Mouse (Mus musculus) left cerebral cortex, postnatal 36 days (tissue): ENCODE measurements at regions not wholly inside any gene's neighbourhood (a gene's known extent, or its start where the extent isn't known, plus 50 kb on each side); places are given as distances from the start of the nearest gene placed in this dataset.
A peak's percentile ranks its signal among the peaks of the same experiment; 100 is the strongest.
"Not testable (repeated sequence)": the region's sequence is repeated elsewhere in the genome, so short reads cannot be mapped to it uniquely, and the experiment has no call there.

Experiments
- DNase-seq, 2 experiments: peaks; one replicate each; pipeline ENCODE4 v3.0.0; 2021 to 2022; ENCODE audit warnings: low spot score in 2 of 2, mixed read lengths in 1 of 2
- intact Hi-C: fragments of 180-260 bp; cut with DNase I; formaldehyde crosslinking; loops from one replicate; pipeline ENCODE4 v1.15.1; 2025

GRCm38 (mm10) chrX:19341231-19342007 is 139.7 kb downstream of the Tex13c3 start:
- DNase-seq, intact Hi-C loops: not testable (repeated sequence)

- no peak for DNase-seq
- intact Hi-C loops, result no loop called here
These were observed 167.8 kb downstream of the Tex13c3 start for GRCm38 (mm10) chrX:19313286-19313685.

GRCm38 (mm10) chrX:19311809-19312559 is 169.1 kb downstream of the Tex13c3 start:
- DNase-seq, result no peak
- intact Hi-C loops, result no loop called here

GRCm38 (mm10) chrX:19311377-19311776 is 169.7 kb downstream of the Tex13c3 start:
- intact Hi-C loops, result no loop called here

GRCm38 (mm10) chrX:19288171-19288570 is 192.9 kb downstream of the Tex13c3 start:
- intact Hi-C loops, result no loop called here
- DNase-seq, result no peak

More at GRCm38 (mm10) chrX:19311377-19311776, 169.7 kb downstream of the Tex13c3 start:
- DNase-seq, result no peak

GRCm38 (mm10) chrX:19286431-19286830 is 194.7 kb downstream of the Tex13c3 start:
- no peak for DNase-seq
- intact Hi-C loops, result no loop called here

- no peak for DNase-seq
- intact Hi-C loops, result no loop called here
These were observed 195.3 kb downstream of the Tex13c3 start for GRCm38 (mm10) chrX:19285773-19286172.

GRCm38 (mm10) chrX:19283078-19283477 is 198.0 kb downstream of the Tex13c3 start:
- intact Hi-C loops, result no loop called here
- no peak for DNase-seq

GRCm38 (mm10) chrX:19264237-19264636 is 216.9 kb downstream of the Tex13c3 start:
- DNase-seq, result no peak
- intact Hi-C loops, result no loop called here

GRCm38 (mm10) chrX:19246777-19247619 is 234.1 kb downstream of the Tex13c3 start:
- no peak for DNase-seq
- intact Hi-C loops, result no loop called here

- intact Hi-C loops, result loop anchor here (2.0 to 10.0 kb wide), 2 partner anchors 353 to 733 kb away; no protein-coding TSS in a partner anchor
- DNase-seq, result peak; percentile 44 to 60
These were observed 243.3 kb downstream of the Tex13c3 start for GRCm38 (mm10) chrX:19237738-19238261.

- intact Hi-C loops, result loop anchor here (2.0 to 10.0 kb wide), 2 partner anchors 352 to 734 kb away; no protein-coding TSS in a partner anchor
- DNase-seq, result peak; percentile 20 to 28
These were observed 243.9 kb downstream of the Tex13c3 start for GRCm38 (mm10) chrX:19237048-19237737.

- intact Hi-C loops, result loop anchor here (10.0 kb wide), 1 partner anchor 351 kb away; no protein-coding TSS in a partner anchor
These were observed 245.7 kb downstream of the Tex13c3 start for GRCm38 (mm10) chrX:19235449-19235848.

GRCm38 (mm10) chrX:19231823-19232222 is 249.3 kb downstream of the Tex13c3 start:
- intact Hi-C loops, result loop anchor here (10.0 kb wide), 1 partner anchor 347 kb away; no protein-coding TSS in a partner anchor
- DNase-seq, result no peak

More at GRCm38 (mm10) chrX:19235449-19235848, 245.7 kb downstream of the Tex13c3 start:
- no peak for DNase-seq

- DNase-seq, result no peak
- intact Hi-C loops, result no loop called here
These were observed 257.8 kb downstream of the Tex13c3 start for GRCm38 (mm10) chrX:19223336-19223735.

GRCm38 (mm10) chrX:19220785-19221496 is 260.2 kb downstream of the Tex13c3 start:
- intact Hi-C loops, result no loop called here
- DNase-seq, result no peak

- DNase-seq, result no peak
- intact Hi-C loops, result no loop called here
These were observed 261.4 kb downstream of the Tex13c3 start for GRCm38 (mm10) chrX:19219727-19220126.

GRCm38 (mm10) chrX:19219301-19219700 is 261.8 kb downstream of the Tex13c3 start:
- intact Hi-C loops, result no loop called here
- peak in 1 of 2 experiments; percentile 8 for DNase-seq
